Mouse (Mus musculus): ENCODE measurements around the gene Glmp.
A peak's percentile ranks its signal among the peaks of the same experiment; 100 is the strongest.
"Not testable (repeated sequence)": the region's sequence is repeated elsewhere in the genome, so short reads cannot be mapped to it uniquely, and the experiment has no call there.

Gene Glmp

DNA sequence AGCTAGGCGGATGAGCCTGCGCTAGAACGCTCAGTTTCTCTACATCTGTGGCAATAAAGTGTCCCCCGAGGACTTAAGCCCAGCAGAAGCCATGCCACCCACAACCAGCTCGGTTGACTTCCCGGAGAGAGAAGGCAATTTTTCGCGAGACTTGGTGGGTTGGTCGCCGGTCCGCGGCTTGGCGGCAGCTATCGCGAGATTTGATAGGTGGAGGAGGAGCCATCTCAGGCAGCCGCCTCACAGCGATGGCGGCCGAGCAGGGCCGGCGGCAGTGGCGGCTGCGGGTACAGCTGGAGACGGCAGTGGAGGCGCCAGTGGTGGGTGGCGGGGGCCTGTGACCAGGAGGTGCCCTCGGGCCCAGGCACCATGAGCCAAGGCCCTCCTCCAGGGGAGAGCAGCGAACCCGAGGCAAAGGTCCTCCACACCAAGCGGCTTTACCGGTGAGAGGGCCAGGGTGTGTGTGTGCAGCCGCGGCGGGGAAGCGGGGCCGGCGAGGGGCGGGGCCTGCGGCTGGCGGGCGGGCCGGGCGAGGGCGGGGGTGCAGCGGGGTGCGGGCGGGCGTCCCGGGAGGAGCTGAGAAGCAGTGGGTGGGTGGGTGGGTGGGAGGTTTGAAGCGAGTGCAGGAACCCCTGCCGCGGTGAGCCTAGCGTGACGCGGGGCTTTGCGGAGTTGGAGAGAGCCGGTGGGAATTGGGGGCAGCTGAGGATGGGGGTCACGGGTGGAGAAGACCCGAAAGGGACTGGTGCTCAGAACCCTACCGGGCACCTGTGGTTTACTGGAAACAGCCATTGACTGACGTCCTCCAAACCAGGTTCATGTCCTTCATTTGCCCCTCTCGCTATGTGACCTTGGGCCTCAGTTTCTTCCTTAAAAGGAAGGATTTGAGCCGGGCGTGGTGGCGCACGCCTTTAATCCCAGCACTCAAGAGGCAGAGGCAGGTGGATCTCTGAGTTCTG is 11.5 kb downstream of the Glmp start, which contains the start of the genes Tmem79 and Smg5:
Tmem79 (minus strand) TSS at position 91 of the 956 bp plus-strand sequence.
Smg5 (plus strand) TSS at position 203 of the 956 bp plus-strand sequence.
- peak; percentile 96 for DNase-seq (ENCODE audit: low spot score)

- no peak for DNase-seq (ENCODE audit: low spot score)
Measured at GRCm38 (mm10) chr3:88337367-88338020, 12.7 kb downstream of the Glmp start.

DNA sequence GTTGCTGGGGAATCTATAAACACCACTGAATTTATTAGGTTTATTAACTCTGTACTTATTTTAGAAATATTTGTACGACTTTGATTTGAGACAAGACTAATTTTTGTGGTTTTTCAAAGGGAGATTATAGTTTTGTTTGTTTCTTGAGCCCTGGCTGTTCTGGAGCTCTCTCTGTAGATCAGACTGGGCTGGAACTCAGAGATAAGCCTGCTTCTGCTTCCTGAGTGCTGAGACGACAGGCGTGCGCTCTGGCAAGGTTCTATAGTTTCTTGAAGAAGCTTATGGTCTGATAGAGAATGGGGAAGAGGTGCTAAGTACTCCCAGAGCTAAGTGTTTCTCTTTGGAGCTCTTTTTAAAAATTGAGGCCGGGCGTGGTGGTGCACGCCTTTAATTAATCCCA is 13.5 kb downstream of the Glmp start:
- DNase-seq (ENCODE audit: low spot score), result no peak

DNA sequence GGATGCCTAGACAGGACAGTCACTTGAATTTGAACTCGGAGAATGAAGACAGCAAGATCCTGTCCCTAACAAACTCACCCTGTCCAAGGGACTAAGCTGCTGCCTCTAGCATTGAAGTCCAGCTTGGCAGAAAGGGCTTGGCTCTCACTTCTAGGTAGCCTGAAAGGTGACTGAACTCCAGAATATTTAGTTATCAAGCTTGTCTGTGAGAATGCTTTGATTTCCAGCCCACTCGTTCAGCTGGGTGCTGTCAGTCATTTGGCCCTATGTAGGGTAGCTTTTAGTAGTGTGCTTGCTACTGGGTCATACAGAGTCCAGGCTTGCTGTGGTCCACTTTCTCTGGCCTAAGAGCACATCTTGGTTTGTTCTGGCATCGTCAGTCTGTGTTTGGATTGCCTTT is 14.2 kb downstream of the Glmp start:
- no peak for DNase-seq (ENCODE audit: low spot score)

GRCm38 (mm10) chr3:88350732-88351131 is 25.9 kb downstream of the Glmp start:
- no peak for DNase-seq (ENCODE audit: low spot score)

DNA sequence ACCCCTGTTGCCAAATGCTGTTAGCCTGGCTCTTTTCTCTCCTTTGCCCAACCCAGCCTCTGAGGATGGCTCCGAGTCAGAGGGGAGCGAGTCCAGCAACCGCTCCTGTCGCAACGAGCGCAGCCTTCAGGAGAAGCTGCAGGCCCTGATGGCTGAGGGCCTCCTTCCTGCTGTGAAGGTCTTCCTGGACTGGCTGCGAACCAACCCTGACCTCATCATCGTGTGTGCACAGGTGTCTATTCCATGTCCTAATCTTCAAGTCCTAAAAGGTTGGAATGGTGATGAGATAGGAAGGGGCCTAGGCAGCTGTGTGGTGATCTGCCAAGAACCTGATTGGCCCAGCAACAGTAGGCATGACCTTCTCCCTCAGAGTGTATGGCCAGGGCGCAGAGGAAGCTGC is 28.1 kb downstream of the Glmp start:
- DNase-seq (ENCODE audit: low spot score), result no peak

DNA sequence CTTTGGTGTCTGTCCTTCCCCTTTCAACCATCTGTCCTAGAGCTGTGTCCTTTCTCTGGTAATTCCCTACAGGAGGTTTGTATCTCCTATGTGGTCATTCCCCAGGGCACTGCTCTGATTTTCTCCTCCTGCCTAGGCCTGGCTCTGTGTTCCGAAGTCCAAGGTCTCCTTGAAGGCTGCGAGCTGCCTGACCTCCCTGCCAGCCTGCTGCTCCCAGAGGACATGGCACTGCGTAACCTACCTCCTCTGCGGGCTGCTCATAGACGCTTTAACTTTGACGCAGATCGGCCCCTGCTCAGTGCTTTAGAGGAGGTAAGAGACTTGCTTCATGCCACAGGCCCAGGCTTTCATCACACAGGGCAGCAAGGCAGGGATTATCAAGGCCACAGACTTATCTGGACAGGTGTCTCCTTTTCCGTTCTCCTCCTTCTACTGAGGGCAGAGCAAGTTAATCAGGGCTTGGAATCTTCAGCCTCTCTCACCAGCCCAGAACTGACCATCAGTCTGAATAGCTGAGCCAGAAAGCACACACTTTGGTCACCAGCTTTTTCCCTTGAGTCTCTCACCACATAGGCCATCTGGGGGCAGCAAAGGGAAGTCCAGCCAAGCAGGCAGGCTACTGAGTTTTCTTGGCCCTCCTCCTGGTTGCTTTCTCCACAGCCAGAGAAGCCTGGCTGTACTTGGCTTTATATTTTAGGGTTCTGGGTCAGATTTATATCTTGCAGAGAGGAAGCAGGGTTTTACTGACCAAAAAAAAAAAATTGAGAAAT is 29.8 kb downstream of the Glmp start:
- no peak for DNase-seq (ENCODE audit: low spot score)

DNA sequence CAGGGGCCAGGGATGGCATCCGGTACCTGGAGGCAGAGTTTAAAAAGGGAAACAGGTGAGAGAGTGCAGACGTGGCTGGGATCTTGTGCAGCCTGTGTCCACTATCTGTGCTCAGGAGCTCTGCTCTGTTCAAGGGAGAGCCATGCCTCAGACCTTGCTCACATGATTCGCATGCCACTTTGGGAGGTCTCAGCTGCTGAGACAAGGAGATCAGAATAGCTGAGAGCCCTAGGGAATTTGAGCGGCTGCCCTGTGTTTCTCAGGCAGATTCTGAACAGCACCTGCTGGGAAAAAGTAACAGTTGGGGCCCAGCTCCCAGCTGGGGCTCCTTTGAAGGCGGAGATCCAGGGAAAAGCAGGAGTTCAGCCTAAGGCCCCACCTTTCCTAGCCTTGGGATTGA is 34.8 kb downstream of the Glmp start:
- DNase-seq (ENCODE audit: low spot score), result no peak

GRCm38 (mm10) chr3:88359989-88360388 is 35.2 kb downstream of the Glmp start:
- no peak for DNase-seq (ENCODE audit: low spot score)

GRCm38 (mm10) chr3:88361096-88361495 is 36.3 kb downstream of the Glmp start:
- DNase-seq (ENCODE audit: low spot score), result no peak

- DNase-seq (ENCODE audit: low spot score), result no peak
Measured at GRCm38 (mm10) chr3:88361612-88362313, 36.9 kb downstream of the Glmp start.

DNA sequence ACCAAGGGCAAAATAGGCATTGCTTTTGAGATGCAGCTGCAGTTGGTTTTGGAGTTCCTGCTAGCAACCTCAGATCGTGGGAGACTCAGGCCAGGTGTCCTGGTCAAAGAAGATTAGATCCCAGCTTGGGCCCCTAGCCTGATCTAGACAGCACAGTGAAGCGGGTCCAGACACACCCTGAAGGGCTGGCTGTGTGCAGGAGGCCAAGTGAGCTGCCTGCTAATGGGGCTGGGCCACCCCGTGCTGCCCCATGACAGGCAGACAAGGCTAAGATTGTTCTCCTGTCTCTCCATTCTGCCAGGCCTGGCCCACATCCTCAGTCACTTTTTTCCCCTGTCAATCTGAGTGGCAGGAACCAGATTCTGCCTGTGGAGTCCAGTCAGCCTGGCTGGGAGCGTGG is 38.9 kb downstream of the Glmp start:
- no peak for DNase-seq (ENCODE audit: low spot score)

GRCm38 (mm10) chr3:88364337-88364736 is 39.5 kb downstream of the Glmp start, which contains the start of gene Paqr6:
Gene Paqr6 (plus strand): TSS chr3:88364584.
- DNase-seq (ENCODE audit: low spot score), result peak; percentile 94

- no peak for DNase-seq (ENCODE audit: low spot score)
Measured at GRCm38 (mm10) chr3:88365705-88366361, 41.0 kb downstream of the Glmp start.

- peak; percentile 62 for DNase-seq (ENCODE audit: low spot score)
Measured at GRCm38 (mm10) chr3:88366830-88367428, 42.1 kb downstream of the Glmp start.

DNA sequence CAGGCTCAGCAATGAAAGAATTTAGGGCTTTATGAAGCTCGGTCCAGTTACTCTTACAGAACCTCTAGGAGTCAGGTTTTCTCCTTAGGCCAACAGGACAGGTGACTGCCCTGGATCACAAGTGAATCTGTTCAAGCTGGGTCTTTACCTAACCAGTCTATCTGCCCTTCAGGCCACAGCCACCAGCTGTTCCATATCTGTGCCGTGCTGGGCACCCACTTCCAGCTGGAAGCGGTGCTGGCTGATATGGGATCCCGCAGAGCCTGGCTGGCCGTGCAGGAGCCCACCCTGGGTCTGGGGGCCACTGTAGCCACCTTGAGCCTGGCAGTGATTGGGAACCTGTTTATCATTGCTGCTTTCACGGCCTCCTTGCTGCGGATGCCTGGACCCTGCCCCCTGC is 42.7 kb downstream of the Glmp start:
- not testable (repeated sequence) for DNase-seq (ENCODE audit: low spot score)

DNA sequence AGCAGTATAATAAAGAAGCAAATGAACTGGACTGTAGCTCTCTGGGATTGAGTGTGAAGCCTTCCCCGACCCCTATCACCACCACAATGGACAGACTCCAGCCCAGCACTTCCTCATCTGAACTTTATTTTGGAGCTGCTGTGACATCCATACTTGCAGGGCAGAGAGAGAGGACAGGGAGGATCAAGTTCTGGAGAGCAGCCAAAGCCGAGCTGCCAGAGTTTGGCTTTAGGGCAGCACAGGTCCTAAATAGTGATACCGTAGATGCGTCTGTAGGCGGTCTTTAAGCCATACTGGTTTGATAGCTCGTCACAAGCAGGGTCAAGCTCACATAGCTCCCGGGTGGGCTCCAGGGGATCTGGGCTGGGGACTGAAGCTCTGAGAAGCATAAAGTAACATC is 43.7 kb downstream of the Glmp start:
- peak; percentile 43 for DNase-seq (ENCODE audit: low spot score)

DNA sequence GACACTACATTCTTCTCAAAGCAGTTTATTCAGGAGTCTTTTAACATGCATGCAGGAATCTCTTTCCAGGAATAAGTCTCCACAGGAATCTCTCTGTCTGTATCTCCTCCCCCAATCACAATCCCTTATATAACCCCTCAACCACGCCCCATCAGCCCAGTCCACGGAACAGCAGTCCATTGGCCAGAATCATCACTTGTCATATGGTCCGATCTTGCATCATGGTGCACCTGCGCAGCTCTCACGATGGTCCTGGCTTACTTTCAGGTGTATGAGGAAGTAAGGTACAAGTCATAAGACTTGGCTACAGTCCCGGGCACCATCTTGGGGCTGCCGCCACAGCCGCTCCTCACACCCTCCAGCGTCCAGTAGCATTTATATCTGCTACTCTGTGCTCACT is 47.8 kb downstream of the Glmp start, which contains the start of gene Bglap3:
Bglap3 (minus strand) TSS at position 101 of the 400 bp plus-strand sequence.
- DNase-seq (ENCODE audit: low spot score), result not testable (repeated sequence)

- DNase-seq (ENCODE audit: low spot score), result peak; percentile 42
Measured at GRCm38 (mm10) chr3:88375750-88376626, 51.2 kb downstream of the Glmp start.

All from testis, postnatal 10 days (tissue).